Mouse (Mus musculus) hindbrain, embryonic 16.5 days (tissue): ENCODE measurements around the gene Txn2. TPM values are rescaled to one million over a fixed set of nuclear protein-coding genes. Genes with fewer than 3 reads are reported as not detected.

Experiments
- ATAC-seq: fragments of 200-750 bp; cut with Nextera tagmentation; 2 replicates; pipeline ENCODE4 v1.8.0; 2017; ENCODE audit warnings: moderate TSS enrichment, moderate library complexity
- H3K27ac ChIP-seq: fragments of 300-500 bp; sonication (generic); 2 replicates; pipeline ENCODE4 v1.5.1; 2014; ENCODE audit warnings: low read depth, mild to moderate bottlenecking, control low read depth, low read length, moderate library complexity
- H3K27me3 ChIP-seq: fragments of 300-500 bp; sonication (generic); replicated peaks from 2 replicates; pipeline ENCODE4 v1.6.1; 2014; ENCODE audit warnings: low read length; ENCODE audit not compliant: control insufficient read depth, insufficient read depth
- H3K36me3 ChIP-seq: fragments of 300-500 bp; sonication (generic); 2 replicates; pipeline ENCODE4 v1.6.1; 2014; ENCODE audit warnings: mild to moderate bottlenecking, low read length, moderate library complexity, mixed read lengths; ENCODE audit not compliant: control insufficient read depth, insufficient read depth
- H3K4me1 ChIP-seq: fragments of 300-500 bp; sonication (generic); 2 replicates; pipeline ENCODE4 v1.6.1; 2014; ENCODE audit warnings: low read depth, low read length; ENCODE audit not compliant: control insufficient read depth, insufficient read depth
- H3K4me2 ChIP-seq: fragments of 300-500 bp; sonication (generic); 2 replicates; pipeline ENCODE4 v1.6.1; 2014; ENCODE audit warnings: mild to moderate bottlenecking, low read length, control low read depth, moderate library complexity
- H3K4me3 ChIP-seq: fragments of 300-500 bp; sonication (generic); 2 replicates; pipeline ENCODE4 v1.5.1; 2014; ENCODE audit warnings: mild to moderate bottlenecking, low read length, control low read depth, moderate library complexity
- H3K9ac ChIP-seq: fragments of 300-500 bp; sonication (generic); 2 replicates; pipeline ENCODE4 v1.6.1; 2014; ENCODE audit warnings: low read depth, mild to moderate bottlenecking, control low read depth, low read length, moderate library complexity
- H3K9me3 ChIP-seq: fragments of 300-500 bp; sonication (generic); 2 replicates; pipeline ENCODE4 v1.6.1; 2014; ENCODE audit warnings: mild to moderate bottlenecking, low read length, moderate library complexity; ENCODE audit not compliant: control insufficient read depth
- WGBS: fragments of 180-500 bp; shearing (Covaris S2); extraction: QIAGEN DNeasy Blood & Tissue Kit; methylation state at CpG from one replicate; pipeline ENCODE4 v1.1.7; 2014; 5-methylcytosine and 5-hydroxymethylcytosine counted together
- polyA plus RNA-seq: library from polyadenylated mRNA; unstranded; fragments of >200 nt; fragmentation: Nextera tagmentation; extraction: Ambion mirVana; gene quantifications from 2 replicates; pipeline ENCODE4 v1.2.1, GENCODE M21; 2015

Txn2 gene
- polyA plus RNA-seq, 1 experiment from 2014 or later: 215 TPM

- H3K9ac ChIP-seq: no peak overlapping the region
- 81% methylated on average over 5 of the region's 5 CpGs for WGBS
- no peak overlapping the region for H3K4me3 ChIP-seq
- H3K4me2 ChIP-seq: no peak overlapping the region
- H3K27me3 ChIP-seq: no peaks in the 10 kb centered on the region
- no peaks in the 10 kb centered on the region for H3K36me3 ChIP-seq
- no peaks in the 10 kb centered on the region for H3K9me3 ChIP-seq
- no peak for ATAC-seq
- H3K4me1 ChIP-seq: no peaks in the 10 kb centered on the region
- no peak overlapping the region for H3K27ac ChIP-seq
Measured at GRCm38 (mm10) chr15:77880738-77881137, 48.1 kb downstream of the Txn2 start.

GRCm38 (mm10) chr15:77879756-77880155, 49.0 kb downstream of the Txn2 start:
- no peak overlapping the region for H3K27ac ChIP-seq
- H3K4me3 ChIP-seq: no peak overlapping the region
- no peak overlapping the region for H3K9ac ChIP-seq
- H3K27me3 ChIP-seq: no peaks in the 10 kb centered on the region
- no peaks in the 10 kb centered on the region for H3K36me3 ChIP-seq
- 95% methylated on average over 3 of the region's 3 CpGs for WGBS
- no peaks in the 10 kb centered on the region for H3K4me1 ChIP-seq
- H3K4me2 ChIP-seq: no peak overlapping the region
- ATAC-seq: no peak
- no peaks in the 10 kb centered on the region for H3K9me3 ChIP-seq

GRCm38 (mm10) chr15:77877209-77877608, 51.6 kb downstream of the Txn2 start:
- no peaks in the 10 kb centered on the region for H3K36me3 ChIP-seq
- no peaks in the 10 kb centered on the region for H3K4me1 ChIP-seq
- 70% methylated on average over 2 of the region's 2 CpGs for WGBS
- H3K27me3 ChIP-seq: no peaks in the 10 kb centered on the region
- H3K4me3 ChIP-seq: no peak overlapping the region
- H3K27ac ChIP-seq: no peak overlapping the region
- no peaks in the 10 kb centered on the region for H3K9me3 ChIP-seq
- H3K9ac ChIP-seq: no peak overlapping the region
- ATAC-seq: no peak
- H3K4me2 ChIP-seq: no peak overlapping the region

- no peaks in the 10 kb centered on the region for H3K9me3 ChIP-seq
- no peak for ATAC-seq
- WGBS: 90% methylated on average over 3 of the region's 3 CpGs
Measured at GRCm38 (mm10) chr15:77876716-77877115, 52.1 kb downstream of the Txn2 start.

GRCm38 (mm10) chr15:77875953-77876352, 52.9 kb downstream of the Txn2 start:
- Histone ChIP-seq H3K27me3 (no peaks in the 10 kb centered on the region), H3K4me3 (no peak overlapping the region), H3K9me3 (no peaks in the 10 kb centered on the region), H3K4me2 (no peak overlapping the region), H3K36me3 (no peaks in the 10 kb centered on the region), H3K27ac (no peak overlapping the region), H3K9ac (no peak overlapping the region), H3K4me1 (no peaks in the 10 kb centered on the region)
- no peak for ATAC-seq
- 98% methylated on average over 6 of the region's 6 CpGs for WGBS

More at GRCm38 (mm10) chr15:77876716-77877115, 52.1 kb downstream of the Txn2 start:
- H3K27me3 ChIP-seq: no peaks in the 10 kb centered on the region
- H3K4me1 ChIP-seq: no peaks in the 10 kb centered on the region
- H3K36me3 ChIP-seq: no peaks in the 10 kb centered on the region
- no peak overlapping the region for H3K4me3 ChIP-seq
- H3K9ac ChIP-seq: no peak overlapping the region
- H3K4me2 ChIP-seq: no peak overlapping the region
- no peak overlapping the region for H3K27ac ChIP-seq

- ATAC-seq: no peak
- 94% methylated on average over 9 of the region's 9 CpGs for WGBS
- H3K27me3 ChIP-seq: no peaks in the 10 kb centered on the region
- no peak overlapping the region for H3K4me3 ChIP-seq
- H3K9ac ChIP-seq: no peak overlapping the region
- H3K27ac ChIP-seq: no peak overlapping the region
- no peaks in the 10 kb centered on the region for H3K4me1 ChIP-seq
- no peaks in the 10 kb centered on the region for H3K36me3 ChIP-seq
- no peak overlapping the region for H3K4me2 ChIP-seq
- H3K9me3 ChIP-seq: no peaks in the 10 kb centered on the region
Measured at GRCm38 (mm10) chr15:77874807-77875206, 54.0 kb downstream of the Txn2 start.

GRCm38 (mm10) chr15:77874310-77874709, 54.5 kb downstream of the Txn2 start:
- H3K4me1 ChIP-seq: no peaks in the 10 kb centered on the region
- H3K4me3 ChIP-seq: no peak overlapping the region
- 76% methylated on average over 4 of the region's 4 CpGs for WGBS
- no peak overlapping the region for H3K27ac ChIP-seq
- H3K36me3 ChIP-seq: no peaks in the 10 kb centered on the region
- no peak overlapping the region for H3K9ac ChIP-seq
- H3K9me3 ChIP-seq: no peaks in the 10 kb centered on the region
- no peaks in the 10 kb centered on the region for H3K27me3 ChIP-seq
- H3K4me2 ChIP-seq: no peak overlapping the region
- ATAC-seq: no peak

- Histone ChIP-seq H3K4me3 (no peak overlapping the region), H3K4me1 (no peaks in the 10 kb centered on the region), H3K9me3 (no peaks in the 10 kb centered on the region), H3K9ac (no peak overlapping the region), H3K36me3 (no peaks in the 10 kb centered on the region), H3K4me2 (no peak overlapping the region), H3K27ac (no peak overlapping the region), H3K27me3 (no peaks in the 10 kb centered on the region)
- 89% methylated on average over 2 of the region's 2 CpGs for WGBS
- no peak for ATAC-seq
Measured at GRCm38 (mm10) chr15:77873564-77873963, 55.2 kb downstream of the Txn2 start.

- Histone ChIP-seq H3K27ac (no peak overlapping the region), H3K9ac (no peak overlapping the region), H3K4me3 (no peak overlapping the region), H3K27me3 (no peaks in the 10 kb centered on the region), H3K9me3 (no peaks in the 10 kb centered on the region), H3K36me3 (no peaks in the 10 kb centered on the region), H3K4me1 (no peaks in the 10 kb centered on the region), H3K4me2 (no peak overlapping the region)
- no peak for ATAC-seq
- WGBS: 80% methylated on average over 3 of the region's 3 CpGs
Measured at GRCm38 (mm10) chr15:77872996-77873395, 55.8 kb downstream of the Txn2 start.

GRCm38 (mm10) chr15:77868340-77868739, 60.5 kb downstream of the Txn2 start:
- Histone ChIP-seq H3K4me2 (no peak overlapping the region), H3K27me3 (no peaks in the 10 kb centered on the region), H3K36me3 (no peaks in the 10 kb centered on the region), H3K4me1 (no peaks in the 10 kb centered on the region), H3K9ac (no peak overlapping the region), H3K4me3 (no peak overlapping the region), H3K9me3 (no peaks in the 10 kb centered on the region), H3K27ac (no peak overlapping the region)
- 88% methylated on average over 5 of the region's 5 CpGs for WGBS
- no peak for ATAC-seq
